Mouse (Mus musculus) right cerebral cortex, postnatal 36 days (tissue): ENCODE data around the gene Nlrc5.
A peak's percentile ranks its signal among the peaks of the same experiment; 100 is the strongest.

Source experiments
- DNase-seq, 2 experiments: peaks; one replicate each; pipeline ENCODE4 v3.0.0; 2022; ENCODE audit warnings: low spot score in 2 of 2, mixed read lengths in 1 of 2

Gene Nlrc5

GRCm38 (mm10) chr8:94528245-94528644 lies 94.1 kb downstream of the Nlrc5 start:
- DNase-seq, result no peak

- DNase-seq, result no peak
Observed at GRCm38 (mm10) chr8:94529875-94530274, 95.7 kb downstream of the Nlrc5 start.

GRCm38 (mm10) chr8:94530643-94531042 lies 96.5 kb downstream of the Nlrc5 start:
- no peak for DNase-seq

GRCm38 (mm10) chr8:94532000-94532399 lies 97.8 kb downstream of the Nlrc5 start:
- DNase-seq, result no peak

GRCm38 (mm10) chr8:94532525-94532872 lies 98.3 kb downstream of the Nlrc5 start:
- no peak for DNase-seq

GRCm38 (mm10) chr8:94532873-94533671 lies 98.9 kb downstream of the Nlrc5 start, which contains the start of gene Cpne2:
Cpne2 (plus strand) TSS chr8:94532990.
- DNase-seq, result no peak

GRCm38 (mm10) chr8:94534612-94535011 lies 100.5 kb downstream of the Nlrc5 start:
- no peak for DNase-seq

- no peak for DNase-seq
Observed at GRCm38 (mm10) chr8:94535631-94536030, 101.5 kb downstream of the Nlrc5 start.

GRCm38 (mm10) chr8:94537456-94537855 lies 103.3 kb downstream of the Nlrc5 start:
- DNase-seq, result no peak

GRCm38 (mm10) chr8:94540025-94540424 lies 105.9 kb downstream of the Nlrc5 start:
- DNase-seq, result no peak

GRCm38 (mm10) chr8:94540889-94541795 lies 107.0 kb downstream of the Nlrc5 start:
- DNase-seq, result no peak

- no peak for DNase-seq
Observed at GRCm38 (mm10) chr8:94543981-94544380, 109.8 kb downstream of the Nlrc5 start.

- DNase-seq, result no peak
Observed at GRCm38 (mm10) chr8:94549041-94549440, 114.9 kb downstream of the Nlrc5 start.

- DNase-seq, result no peak
Observed at GRCm38 (mm10) chr8:94549482-94549881, 115.3 kb downstream of the Nlrc5 start.

GRCm38 (mm10) chr8:94549998-94550397 lies 115.8 kb downstream of the Nlrc5 start:
- DNase-seq, result no peak

- DNase-seq, result peak; percentile 57 to 70
Observed at GRCm38 (mm10) chr8:94551471-94552422, 117.6 kb downstream of the Nlrc5 start.

- no peak for DNase-seq
Observed at GRCm38 (mm10) chr8:94552696-94553095, 118.5 kb downstream of the Nlrc5 start.

GRCm38 (mm10) chr8:94557281-94557680 lies 123.1 kb downstream of the Nlrc5 start:
- DNase-seq, result no peak

GRCm38 (mm10) chr8:94561256-94561655 lies 127.1 kb downstream of the Nlrc5 start:
- peak; percentile 29 to 41 for DNase-seq

GRCm38 (mm10) chr8:94564421-94564820 lies 130.3 kb downstream of the Nlrc5 start:
- DNase-seq, result no peak

GRCm38 (mm10) chr8:94566033-94566432 lies 131.9 kb downstream of the Nlrc5 start:
- DNase-seq, result no peak
